Mouse (Mus musculus) liver, embryonic 15.5 days (tissue): Measurements from ENCODE around the gene Il1r1. TPM values are rescaled to one million over a fixed set of nuclear protein-coding genes. Genes with fewer than 3 reads are reported as not detected.
A peak's percentile ranks its signal among the peaks of the same experiment; 100 is the strongest.

Source experiments
- ATAC-seq: fragments of 200-750 bp; cut with Nextera tagmentation; 2 replicates; pipeline ENCODE4 v1.8.0; 2017; ENCODE audit warnings: moderate number of reproducible peaks, mild to moderate bottlenecking, moderate library complexity; ENCODE audit not compliant: insufficient read depth
- H3K27ac ChIP-seq: fragments of 300-500 bp; sonication (generic); replicated peaks from 2 replicates; pipeline ENCODE4 v1.5.1; 2015; ENCODE audit warnings: mild to moderate bottlenecking, inconsistent platforms
- H3K27me3 ChIP-seq: fragments of 300-500 bp; sonication (generic); 2 replicates; pipeline ENCODE4 v1.6.1; 2015; ENCODE audit warnings: mild to moderate bottlenecking, inconsistent platforms
- H3K36me3 ChIP-seq: fragments of 300-500 bp; sonication (generic); replicated peaks from 2 replicates; pipeline ENCODE4 v1.6.1; 2015; ENCODE audit warnings: moderate library complexity, mild to moderate bottlenecking, inconsistent platforms
- H3K4me1 ChIP-seq: fragments of 300-500 bp; sonication (generic); replicated peaks from 2 replicates; pipeline ENCODE4 v1.6.1; 2015; ENCODE audit warnings: inconsistent platforms
- H3K4me2 ChIP-seq: fragments of 300-500 bp; sonication (generic); 2 replicates; pipeline ENCODE4 v1.6.1; 2015; ENCODE audit warnings: moderate library complexity, mild to moderate bottlenecking, inconsistent platforms
- H3K4me3 ChIP-seq: fragments of 300-500 bp; sonication (generic); replicated peaks from 2 replicates; pipeline ENCODE4 v1.5.1; 2015; ENCODE audit warnings: mild to moderate bottlenecking, inconsistent platforms
- H3K9ac ChIP-seq: fragments of 300-500 bp; sonication (generic); 2 replicates; pipeline ENCODE4 v1.6.1; 2015; ENCODE audit warnings: moderate library complexity, mild to moderate bottlenecking, inconsistent platforms
- H3K9me3 ChIP-seq: fragments of 300-500 bp; sonication (generic); replicated peaks from 2 replicates; pipeline ENCODE4 v1.6.1; 2016; ENCODE audit warnings: inconsistent platforms
- WGBS: fragments of 180-500 bp; shearing (Covaris S2); methylation state at CpG from one replicate; pipeline ENCODE4 v1.1.7; 2015; ENCODE audit warnings: mixed read lengths; ENCODE audit not compliant: insufficient replicate concordance; 5-methylcytosine and 5-hydroxymethylcytosine counted together
- polyA plus RNA-seq: library from polyadenylated mRNA; unstranded; fragments of >200 nt; fragmentation: Nextera tagmentation; extraction: Ambion mirVana; gene quantifications from 2 replicates; pipeline ENCODE4 v1.2.1, GENCODE M21; 2015

Il1r1 gene
- polyA plus RNA-seq, result 7.5 TPM in 2 replicates

- H3K4me3 ChIP-seq, result peak within 1 kb of the TSS; percentile 21
- no peaks in the 10 kb centered on the region for H3K27me3 ChIP-seq
- no peaks in the 10 kb centered on the region for H3K9me3 ChIP-seq
- no peak within 1 kb of the TSS for H3K9ac ChIP-seq
- ATAC-seq, result peak; percentile 34
- peaks cover 28% of the 10 kb centered on the region for H3K4me1 ChIP-seq
- H3K4me2 ChIP-seq, result peak within 1 kb of the TSS; percentile 39
- no peaks in the 10 kb centered on the region for H3K36me3 ChIP-seq
- H3K27ac ChIP-seq, result peak within 1 kb of the TSS; percentile 61
- 33% methylated on average over 12 of the region's 12 CpGs for WGBS
Measured at GRCm38 (mm10) chr1:40224539-40225284, at the start of gene Il1r1. Gene Il1r1, plus strand, starts transcription at chr1:40225080.

GRCm38 (mm10) chr1:40175123-40175522, 49.8 kb upstream of the Il1r1 start:
- Histone ChIP-seq H3K36me3 (no peaks in the 10 kb centered on the region), H3K9me3 (no peaks in the 10 kb centered on the region), H3K27ac (0 out of 2 replicates have a peak overlapping the region, but pooled peaks have one; percentile 14), H3K4me1 (peaks cover 9% of the 10 kb centered on the region; the same call in 1 of the 2 replicates), H3K9ac (no peak overlapping the region), H3K4me3 (no peak overlapping the region), H3K4me2 (no peak overlapping the region), H3K27me3 (no peaks in the 10 kb centered on the region)
- WGBS, result 64% methylated on average over 5 of the region's 5 CpGs
- ATAC-seq, result no peak

- ATAC-seq, result peak; percentile 60
- WGBS, result 29% methylated on average over 1 of the region's 1 CpGs
- H3K36me3 ChIP-seq, result no peaks in the 10 kb centered on the region
- H3K4me1 ChIP-seq, result peaks cover 9% of the 10 kb centered on the region; the same call in 1 of the 2 replicates
- no peaks in the 10 kb centered on the region for H3K27me3 ChIP-seq
- H3K9me3 ChIP-seq, result no peaks in the 10 kb centered on the region
- H3K4me2 ChIP-seq, result no peak overlapping the region
- no peak overlapping the region for H3K9ac ChIP-seq
- H3K4me3 ChIP-seq, result no peak overlapping the region
- H3K27ac ChIP-seq, result 0 out of 2 replicates have a peak overlapping the region, but pooled peaks have one; percentile 14
Measured at GRCm38 (mm10) chr1:40175797-40176196, 49.1 kb upstream of the Il1r1 start.

- Histone ChIP-seq H3K4me2 (no peak overlapping the region), H3K4me3 (no peak overlapping the region), H3K9ac (no peak overlapping the region), H3K27ac (no peak overlapping the region), H3K9me3 (no peaks in the 10 kb centered on the region), H3K4me1 (peaks cover 9% of the 10 kb centered on the region; the same call in 1 of the 2 replicates), H3K36me3 (no peaks in the 10 kb centered on the region), H3K27me3 (no peaks in the 10 kb centered on the region)
- 54% methylated on average over 4 of the region's 4 CpGs for WGBS
- no peak for ATAC-seq
Measured at GRCm38 (mm10) chr1:40179031-40179430, 45.8 kb upstream of the Il1r1 start.

GRCm38 (mm10) chr1:40179493-40179892, 45.4 kb upstream of the Il1r1 start:
- Histone ChIP-seq H3K4me2 (no peak overlapping the region), H3K27me3 (no peaks in the 10 kb centered on the region), H3K9me3 (no peaks in the 10 kb centered on the region), H3K4me1 (peaks cover 9% of the 10 kb centered on the region; the same call in 1 of the 2 replicates), H3K9ac (no peak overlapping the region), H3K36me3 (no peaks in the 10 kb centered on the region), H3K4me3 (no peak overlapping the region), H3K27ac (no peak overlapping the region)
- no peak for ATAC-seq
- WGBS, result 41% methylated on average over 1 of the region's 1 CpGs

- 51% methylated on average over 2 of the region's 2 CpGs for WGBS
- H3K4me1 ChIP-seq, result no peaks in the 10 kb centered on the region
- no peak for ATAC-seq
Measured at GRCm38 (mm10) chr1:40180861-40181260, 44.0 kb upstream of the Il1r1 start.

GRCm38 (mm10) chr1:40181716-40182115, 43.2 kb upstream of the Il1r1 start:
- Histone ChIP-seq H3K4me1 (no peaks in the 10 kb centered on the region), H3K9ac (no peak overlapping the region), H3K36me3 (no peaks in the 10 kb centered on the region), H3K4me3 (no peak overlapping the region), H3K27me3 (no peaks in the 10 kb centered on the region), H3K4me2 (no peak overlapping the region), H3K9me3 (no peaks in the 10 kb centered on the region), H3K27ac (no peak overlapping the region)
- WGBS, result 41% methylated on average over 3 of the region's 3 CpGs
- no peak for ATAC-seq

More at GRCm38 (mm10) chr1:40180861-40181260, 44.0 kb upstream of the Il1r1 start:
- Histone ChIP-seq H3K27ac (no peak overlapping the region), H3K9ac (no peak overlapping the region), H3K36me3 (no peaks in the 10 kb centered on the region), H3K27me3 (no peaks in the 10 kb centered on the region), H3K9me3 (no peaks in the 10 kb centered on the region), H3K4me2 (no peak overlapping the region), H3K4me3 (no peak overlapping the region)

- Histone ChIP-seq H3K36me3 (no peaks in the 10 kb centered on the region), H3K4me1 (no peaks in the 10 kb centered on the region), H3K4me2 (no peak overlapping the region), H3K27me3 (no peaks in the 10 kb centered on the region), H3K9me3 (no peaks in the 10 kb centered on the region), H3K27ac (no peak overlapping the region), H3K9ac (no peak overlapping the region), H3K4me3 (no peak overlapping the region)
- ATAC-seq, result no peak
Measured at GRCm38 (mm10) chr1:40183410-40183809, 41.5 kb upstream of the Il1r1 start.

GRCm38 (mm10) chr1:40187961-40188360, 36.9 kb upstream of the Il1r1 start:
- 58% methylated on average over 1 of the region's 1 CpGs for WGBS
- Histone ChIP-seq H3K27me3 (no peaks in the 10 kb centered on the region), H3K36me3 (no peaks in the 10 kb centered on the region), H3K4me1 (no peaks in the 10 kb centered on the region), H3K4me2 (no peak overlapping the region), H3K9ac (no peak overlapping the region), H3K4me3 (no peak overlapping the region), H3K27ac (no peak overlapping the region), H3K9me3 (no peaks in the 10 kb centered on the region)
- ATAC-seq, result no peak

GRCm38 (mm10) chr1:40190025-40190424, 34.9 kb upstream of the Il1r1 start:
- H3K4me2 ChIP-seq, result no peak overlapping the region
- no peak overlapping the region for H3K27ac ChIP-seq
- no peak for ATAC-seq
- H3K4me1 ChIP-seq, result no peaks in the 10 kb centered on the region
- no peaks in the 10 kb centered on the region for H3K9me3 ChIP-seq
- H3K9ac ChIP-seq, result no peak overlapping the region
- 60% methylated on average over 5 of the region's 5 CpGs for WGBS
- H3K36me3 ChIP-seq, result no peaks in the 10 kb centered on the region
- no peak overlapping the region for H3K4me3 ChIP-seq
- no peaks in the 10 kb centered on the region for H3K27me3 ChIP-seq

GRCm38 (mm10) chr1:40190837-40191236, 34.0 kb upstream of the Il1r1 start:
- Histone ChIP-seq H3K9me3 (no peaks in the 10 kb centered on the region), H3K4me2 (no peak overlapping the region), H3K36me3 (no peaks in the 10 kb centered on the region), H3K4me3 (no peak overlapping the region), H3K9ac (no peak overlapping the region), H3K27me3 (no peaks in the 10 kb centered on the region), H3K27ac (no peak overlapping the region), H3K4me1 (no peaks in the 10 kb centered on the region)
- ATAC-seq, result no peak
- 49% methylated on average over 5 of the region's 5 CpGs for WGBS

- H3K4me1 ChIP-seq, result no peaks in the 10 kb centered on the region
- WGBS, result 54% methylated on average over 2 of the region's 2 CpGs
- H3K4me2 ChIP-seq, result no peak overlapping the region
- no peak overlapping the region for H3K4me3 ChIP-seq
- H3K9ac ChIP-seq, result no peak overlapping the region
- ATAC-seq, result no peak
- no peaks in the 10 kb centered on the region for H3K27me3 ChIP-seq
- H3K27ac ChIP-seq, result no peak overlapping the region
- H3K9me3 ChIP-seq, result no peaks in the 10 kb centered on the region
- no peaks in the 10 kb centered on the region for H3K36me3 ChIP-seq
Measured at GRCm38 (mm10) chr1:40194279-40194678, 30.6 kb upstream of the Il1r1 start.
